Mouse (Mus musculus): ENCODE results near the gene Ubald1. TPM values are rescaled to one million over a fixed set of nuclear protein-coding genes. Genes with fewer than 3 reads are reported as not detected.

The Ubald1 gene
- polyA plus RNA-seq, 1 experiment: 92.4 TPM

- WGBS: 100% methylated on average over 2 of the region's 2 CpGs
- no peak overlapping the region for H3K27ac ChIP-seq (ENCODE audit: control insufficient read depth, insufficient read depth, low read length)
- H3K4me3 ChIP-seq (ENCODE audit: control insufficient read depth, insufficient read depth, low read length): no peak overlapping the region
- TF ChIP-seq CTCF (IDR thresholded peaks at IDR 0.05; ENCODE audit: borderline replicate concordance, control insufficient read depth, extremely low read depth, insufficient read depth, low read length, poor library complexity) (no peak), POLR2A (IDR thresholded peaks at IDR 0.05; ENCODE audit: control insufficient read depth, extremely low read depth, insufficient read depth, low read length, poor library complexity) (no peak)
- H3K36me3 ChIP-seq (ENCODE audit: control insufficient read depth, insufficient read depth, low read length): no peaks in the 10 kb centered on the region
- H3K27me3 ChIP-seq (ENCODE audit: control insufficient read depth, insufficient read depth, low read length): no peaks in the 10 kb centered on the region
- peaks cover 11% of the 10 kb centered on the region for H3K4me1 ChIP-seq (replicated peaks; ENCODE audit: control insufficient read depth, insufficient read depth, low read length)
- DNase-seq: peak; percentile 16
Measured at GRCm38 (mm10) chr16:4909745-4910144, 29.6 kb upstream of the Ubald1 start.

DNA sequence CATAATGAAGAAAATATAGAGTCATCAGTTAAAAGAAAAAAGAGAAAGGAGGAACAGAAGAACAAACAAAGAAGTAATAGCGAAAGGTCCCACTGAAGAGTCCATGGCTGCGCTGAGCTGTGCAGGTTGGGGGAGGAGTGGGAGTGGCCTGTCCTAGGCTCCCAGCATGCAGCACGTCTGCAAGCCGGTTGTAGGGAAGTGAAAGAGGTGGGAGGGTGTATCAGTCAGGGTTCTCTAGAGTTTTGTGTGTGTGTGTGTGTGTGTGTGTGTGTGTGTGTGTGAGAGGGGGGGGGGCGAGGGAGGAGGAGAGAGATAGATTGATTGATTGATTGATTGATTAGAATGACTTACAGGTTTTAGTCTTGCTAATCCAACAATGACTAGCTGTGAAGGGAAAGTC, 27.9 kb upstream of the Ubald1 start:
- DNase-seq: no peak
- Histone ChIP-seq H3K4me3 (ENCODE audit: control insufficient read depth, insufficient read depth, low read length) (no peak overlapping the region), H3K27me3 (ENCODE audit: control insufficient read depth, insufficient read depth, low read length) (no peaks in the 10 kb centered on the region), H3K27ac (ENCODE audit: control insufficient read depth, insufficient read depth, low read length) (no peak overlapping the region), H3K4me1 (replicated peaks; ENCODE audit: control insufficient read depth, insufficient read depth, low read length) (peaks cover 5% of the 10 kb centered on the region), H3K36me3 (ENCODE audit: control insufficient read depth, insufficient read depth, low read length) (no peaks in the 10 kb centered on the region)
- TF ChIP-seq POLR2A (IDR thresholded peaks at IDR 0.05; ENCODE audit: control insufficient read depth, extremely low read depth, insufficient read depth, low read length, poor library complexity): no peak
- TF ChIP-seq CTCF (IDR thresholded peaks at IDR 0.05; ENCODE audit: borderline replicate concordance, control insufficient read depth, extremely low read depth, insufficient read depth, low read length, poor library complexity): no peak
- WGBS: 45% methylated on average over 5 of the region's 5 CpGs

GRCm38 (mm10) chr16:4907386-4907785, 27.3 kb upstream of the Ubald1 start:
- DNase-seq: no peak
- no peak overlapping the region for H3K27ac ChIP-seq (ENCODE audit: control insufficient read depth, insufficient read depth, low read length)
- H3K4me3 ChIP-seq (ENCODE audit: control insufficient read depth, insufficient read depth, low read length): no peak overlapping the region
- no peaks in the 10 kb centered on the region; the same call in 1 of the 2 replicates for H3K4me1 ChIP-seq (replicated peaks; ENCODE audit: control insufficient read depth, insufficient read depth, low read length)
- 83% methylated on average over 2 of the region's 2 CpGs for WGBS
- TF ChIP-seq POLR2A (IDR thresholded peaks at IDR 0.05; ENCODE audit: control insufficient read depth, extremely low read depth, insufficient read depth, low read length, poor library complexity): no peak
- no peak for TF ChIP-seq CTCF (IDR thresholded peaks at IDR 0.05; ENCODE audit: borderline replicate concordance, control insufficient read depth, extremely low read depth, insufficient read depth, low read length, poor library complexity)
- no peaks in the 10 kb centered on the region for H3K36me3 ChIP-seq (ENCODE audit: control insufficient read depth, insufficient read depth, low read length)
- no peaks in the 10 kb centered on the region for H3K27me3 ChIP-seq (ENCODE audit: control insufficient read depth, insufficient read depth, low read length)

- no peaks in the 10 kb centered on the region for H3K36me3 ChIP-seq (ENCODE audit: control insufficient read depth, insufficient read depth, low read length)
- H3K27me3 ChIP-seq (ENCODE audit: control insufficient read depth, insufficient read depth, low read length): no peaks in the 10 kb centered on the region
- H3K4me3 ChIP-seq (ENCODE audit: control insufficient read depth, insufficient read depth, low read length): no peak overlapping the region
- no peak overlapping the region for H3K27ac ChIP-seq (ENCODE audit: control insufficient read depth, insufficient read depth, low read length)
- DNase-seq: no peak
- H3K4me1 ChIP-seq (replicated peaks; ENCODE audit: control insufficient read depth, insufficient read depth, low read length): no peaks in the 10 kb centered on the region; the same call in 1 of the 2 replicates
- TF ChIP-seq CTCF (IDR thresholded peaks at IDR 0.05; ENCODE audit: borderline replicate concordance, control insufficient read depth, extremely low read depth, insufficient read depth, low read length, poor library complexity) (no peak), POLR2A (IDR thresholded peaks at IDR 0.05; ENCODE audit: control insufficient read depth, extremely low read depth, insufficient read depth, low read length, poor library complexity) (no peak)
Measured at GRCm38 (mm10) chr16:4906559-4906958, 26.4 kb upstream of the Ubald1 start.

- H3K27me3 ChIP-seq (ENCODE audit: control insufficient read depth, insufficient read depth, low read length): no peaks in the 10 kb centered on the region
- TF ChIP-seq CTCF (IDR thresholded peaks at IDR 0.05; ENCODE audit: borderline replicate concordance, control insufficient read depth, extremely low read depth, insufficient read depth, low read length, poor library complexity) (no peak), POLR2A (IDR thresholded peaks at IDR 0.05; ENCODE audit: control insufficient read depth, extremely low read depth, insufficient read depth, low read length, poor library complexity) (no peak)
- 91% methylated on average over 1 of the region's 1 CpGs for WGBS
- no peak overlapping the region for H3K27ac ChIP-seq (ENCODE audit: control insufficient read depth, insufficient read depth, low read length)
- no peaks in the 10 kb centered on the region; the same call in 1 of the 2 replicates for H3K4me1 ChIP-seq (replicated peaks; ENCODE audit: control insufficient read depth, insufficient read depth, low read length)
- DNase-seq: no peak
- H3K4me3 ChIP-seq (ENCODE audit: control insufficient read depth, insufficient read depth, low read length): no peak overlapping the region
- no peaks in the 10 kb centered on the region for H3K36me3 ChIP-seq (ENCODE audit: control insufficient read depth, insufficient read depth, low read length)
Measured at GRCm38 (mm10) chr16:4905591-4905990, 25.5 kb upstream of the Ubald1 start.

- TF ChIP-seq CTCF (IDR thresholded peaks at IDR 0.05; ENCODE audit: borderline replicate concordance, control insufficient read depth, extremely low read depth, insufficient read depth, low read length, poor library complexity) (no peak), POLR2A (IDR thresholded peaks at IDR 0.05; ENCODE audit: control insufficient read depth, extremely low read depth, insufficient read depth, low read length, poor library complexity) (no peak)
- no peak for DNase-seq
- no peaks in the 10 kb centered on the region for H3K36me3 ChIP-seq (ENCODE audit: control insufficient read depth, insufficient read depth, low read length)
- no peaks in the 10 kb centered on the region; the same call in 1 of the 2 replicates for H3K4me1 ChIP-seq (replicated peaks; ENCODE audit: control insufficient read depth, insufficient read depth, low read length)
- H3K27me3 ChIP-seq (ENCODE audit: control insufficient read depth, insufficient read depth, low read length): no peaks in the 10 kb centered on the region
- H3K4me3 ChIP-seq (ENCODE audit: control insufficient read depth, insufficient read depth, low read length): no peak overlapping the region
- 97% methylated on average over 3 of the region's 3 CpGs for WGBS
- no peak overlapping the region for H3K27ac ChIP-seq (ENCODE audit: control insufficient read depth, insufficient read depth, low read length)
Measured at GRCm38 (mm10) chr16:4904878-4905277, 24.8 kb upstream of the Ubald1 start.

DNA sequence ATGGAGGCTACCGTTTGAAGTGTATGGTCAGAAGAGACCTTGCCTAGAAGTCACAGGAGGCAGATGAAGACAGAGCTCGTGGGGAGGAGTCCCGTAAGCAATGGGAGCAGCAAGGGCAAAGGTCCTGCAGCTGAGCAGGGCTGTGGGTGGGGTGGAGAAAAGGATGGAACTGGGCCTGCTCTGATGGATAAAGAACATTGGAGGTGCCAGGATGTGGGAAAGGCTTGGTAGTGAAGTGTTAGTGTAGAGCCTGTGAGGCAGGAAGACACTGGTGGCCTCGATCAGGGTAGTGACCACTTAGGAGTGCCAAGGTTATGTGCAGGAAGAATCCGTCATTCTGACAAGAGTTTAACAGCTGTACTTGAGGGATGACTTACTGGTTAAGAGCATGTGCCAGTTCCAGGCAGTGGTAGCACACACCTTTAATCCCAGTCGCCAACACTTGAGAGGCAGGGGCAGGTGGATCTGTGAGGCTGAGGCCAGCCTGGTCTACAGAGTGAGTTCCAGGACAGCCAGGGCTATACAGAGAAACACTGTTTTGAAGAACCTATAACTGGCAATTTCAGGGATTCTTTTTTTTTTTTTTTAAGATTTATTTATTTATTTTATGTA, 23.5 kb upstream of the Ubald1 start:
- H3K27me3 ChIP-seq (ENCODE audit: control insufficient read depth, insufficient read depth, low read length): no peaks in the 10 kb centered on the region
- H3K36me3 ChIP-seq (ENCODE audit: control insufficient read depth, insufficient read depth, low read length): no peaks in the 10 kb centered on the region
- H3K27ac ChIP-seq (ENCODE audit: control insufficient read depth, insufficient read depth, low read length): no peak overlapping the region
- TF ChIP-seq POLR2A (IDR thresholded peaks at IDR 0.05; ENCODE audit: control insufficient read depth, extremely low read depth, insufficient read depth, low read length, poor library complexity) (no peak), CTCF (IDR thresholded peaks at IDR 0.05; ENCODE audit: borderline replicate concordance, control insufficient read depth, extremely low read depth, insufficient read depth, low read length, poor library complexity) (no peak)
- WGBS: 92% methylated on average over 6 of the region's 6 CpGs
- no peak for DNase-seq
- no peak overlapping the region for H3K4me3 ChIP-seq (ENCODE audit: control insufficient read depth, insufficient read depth, low read length)
- peaks cover 5% of the 10 kb centered on the region for H3K4me1 ChIP-seq (replicated peaks; ENCODE audit: control insufficient read depth, insufficient read depth, low read length)
